ENCODE assay signal across 21 mouse cellular contexts in genomic region chr3:27427406-27427805, GRCm38 (mm10). TPM values are rescaled to one million over a fixed set of nuclear protein-coding genes. Genes with fewer than 3 reads are reported as not detected.
"Had no signal": no experiment of that assay in that cellular context is flagged by ENCODE, and none has a peak within 500 bp of the region (broad histone marks: within the 10 kb centered on the region; RNA-seq: fewer than 3 reads in every experiment).

No protein-coding gene starts in this region.

- H3K27ac ChIP-seq: liver, embryonic 14.5 days; lung, embryonic 15.5 days; macrophage; midbrain, embryonic 12.5 days; midbrain, embryonic 15.5 days; neural tube, embryonic 12.5 days; stomach, embryonic 15.5 days; stomach, postnatal 0 days had no signal

- H3K9ac ChIP-seq: liver, embryonic 14.5 days; lung, embryonic 15.5 days; midbrain, embryonic 12.5 days; midbrain, embryonic 15.5 days; neural tube, embryonic 12.5 days; stomach, embryonic 15.5 days had no signal

- H3K4me3 ChIP-seq: lung, embryonic 15.5 days; megakaryocyte, embryonic 14.5 days; midbrain, embryonic 12.5 days; midbrain, embryonic 15.5 days; neural tube, embryonic 12.5 days; stomach, embryonic 15.5 days had no signal

- H3K9me3 ChIP-seq: lung, embryonic 15.5 days; midbrain, embryonic 12.5 days; midbrain, embryonic 15.5 days; neural tube, embryonic 12.5 days; stomach, embryonic 15.5 days had no signal

- H3K27me3 ChIP-seq: lung, embryonic 15.5 days; megakaryocyte, embryonic 14.5 days; midbrain, embryonic 12.5 days; midbrain, embryonic 15.5 days; neural tube, embryonic 12.5 days; stomach, embryonic 15.5 days had no signal

- H3K36me3 ChIP-seq: midbrain, embryonic 15.5 days had no signal

- ATAC-seq: lung, postnatal 0 days; midbrain, embryonic 15.5 days had no signal

- H3K4me1 ChIP-seq: lung, embryonic 15.5 days; megakaryocyte, embryonic 14.5 days; midbrain, embryonic 12.5 days; midbrain, embryonic 15.5 days; neural tube, embryonic 12.5 days; stomach, embryonic 15.5 days had no signal

- H3K4me2 ChIP-seq: lung, embryonic 15.5 days; midbrain, embryonic 12.5 days; midbrain, embryonic 15.5 days; neural tube, embryonic 12.5 days; stomach, embryonic 15.5 days had no signal

- DNase-seq: lung, adult 2 months; lung, postnatal 14 days; lung, postnatal 36 days; right cerebral cortex, postnatal 14 days; thymus, adult 2 months; thymus, postnatal 25 days; thymus, postnatal 4 days had no signal

RNA-seq across cellular contexts. Expression of gene Ghsr, which starts 56.3 kb away (rescaled TPM):
- polyA plus RNA-seq: liver, embryonic 14.5 days; liver, embryonic 16.5 days; lung, adult 2 months; lung, embryonic 15.5 days; lung, postnatal 0 days; macrophage; spleen, adult 2 months; stomach, postnatal 0 days; testis, adult 2 months; urinary bladder, adult 2 months had no signal
